Mouse (Mus musculus): ENCODE results near the gene Nr2c1. TPM values are rescaled to one million over a fixed set of nuclear protein-coding genes. Genes with fewer than 3 reads are reported as not detected.

Gene Nr2c1
- polyA plus RNA-seq, 1 experiment = 12.9 TPM

- TF ChIP-seq CTCF (IDR thresholded peaks at IDR 0.05; ENCODE audit: low read depth, low read length) (no peak), POLR2A (IDR thresholded peaks at IDR 0.05; ENCODE audit: borderline replicate concordance, low read depth, low read length) (no peak)
- Histone ChIP-seq H3K4me3 (ENCODE audit: insufficient read depth, low read length) (no peak overlapping the region), H3K27ac (ENCODE audit: insufficient read depth, low read depth, low read length) (no peak overlapping the region), H3K4me1 (ENCODE audit: control insufficient read depth, insufficient read depth, low read length) (no peaks in the 10 kb centered on the region)
Measured at GRCm38 (mm10) chr10:94174652-94175051, 26.8 kb downstream of the Nr2c1 start.

GRCm38 (mm10) chr10:94183199-94183598, 35.4 kb downstream of the Nr2c1 start:
- TF ChIP-seq CTCF (IDR thresholded peaks at IDR 0.05; ENCODE audit: low read depth, low read length) (no peak), POLR2A (IDR thresholded peaks at IDR 0.05; ENCODE audit: borderline replicate concordance, low read depth, low read length) (no peak)
- no peak overlapping the region for H3K27ac ChIP-seq (ENCODE audit: insufficient read depth, low read depth, low read length)
- no peaks in the 10 kb centered on the region for H3K4me1 ChIP-seq (ENCODE audit: control insufficient read depth, insufficient read depth, low read length)
- H3K4me3 ChIP-seq (ENCODE audit: insufficient read depth, low read length) = no peak overlapping the region

GRCm38 (mm10) chr10:94198482-94199405, 50.9 kb downstream of the Nr2c1 start, which contains the start of gene Ndufa12:
Gene Ndufa12, plus strand, starts transcription at chr10:94198720.
- Histone ChIP-seq H3K4me3 (ENCODE audit: insufficient read depth, low read length) (peak within 1 kb of the TSS; percentile 91), H3K27ac (ENCODE audit: insufficient read depth, low read depth, low read length) (peak within 1 kb of the TSS; percentile 53)
- TF ChIP-seq CTCF (IDR thresholded peaks at IDR 0.05; ENCODE audit: low read depth, low read length) (0 out of 2 replicates have a peak, but pooled peaks have one; percentile 19), POLR2A (IDR thresholded peaks at IDR 0.05; ENCODE audit: borderline replicate concordance, low read depth, low read length) (peak; percentile 34; the same call in 1 of the 2 replicates)

GRCm38 (mm10) chr10:94204973-94205372, 57.1 kb downstream of the Nr2c1 start:
- TF ChIP-seq POLR2A (IDR thresholded peaks at IDR 0.05; ENCODE audit: borderline replicate concordance, low read depth, low read length) = no peak
- TF ChIP-seq CTCF (IDR thresholded peaks at IDR 0.05; ENCODE audit: low read depth, low read length) = no peak
- no peaks in the 10 kb centered on the region for H3K4me1 ChIP-seq (ENCODE audit: control insufficient read depth, insufficient read depth, low read length)
- H3K27ac ChIP-seq (ENCODE audit: insufficient read depth, low read depth, low read length) = no peak overlapping the region
- H3K4me3 ChIP-seq (ENCODE audit: insufficient read depth, low read length) = no peak overlapping the region

More at GRCm38 (mm10) chr10:94198482-94199405, 50.9 kb downstream of the Nr2c1 start, which contains the start of gene Ndufa12:
- H3K4me1 ChIP-seq (ENCODE audit: control insufficient read depth, insufficient read depth, low read length) = peaks cover 8% of the 10 kb centered on the region

- Histone ChIP-seq H3K4me1 (ENCODE audit: control insufficient read depth, insufficient read depth, low read length) (peaks cover 18% of the 10 kb centered on the region), H3K27ac (ENCODE audit: insufficient read depth, low read depth, low read length) (no peak overlapping the region), H3K4me3 (ENCODE audit: insufficient read depth, low read length) (no peak overlapping the region)
- no peak for TF ChIP-seq CTCF (IDR thresholded peaks at IDR 0.05; ENCODE audit: low read depth, low read length)
Measured at GRCm38 (mm10) chr10:94210718-94211618, 63.1 kb downstream of the Nr2c1 start.

- no peak overlapping the region for H3K4me3 ChIP-seq (ENCODE audit: insufficient read depth, low read length)
- H3K4me1 ChIP-seq (ENCODE audit: control insufficient read depth, insufficient read depth, low read length) = peaks cover 18% of the 10 kb centered on the region
- TF ChIP-seq POLR2A (IDR thresholded peaks at IDR 0.05; ENCODE audit: borderline replicate concordance, low read depth, low read length) (no peak), CTCF (IDR thresholded peaks at IDR 0.05; ENCODE audit: low read depth, low read length) (no peak)
- no peak overlapping the region for H3K27ac ChIP-seq (ENCODE audit: insufficient read depth, low read depth, low read length)
Measured at GRCm38 (mm10) chr10:94211725-94212124, 63.9 kb downstream of the Nr2c1 start.

- Histone ChIP-seq H3K4me3 (ENCODE audit: insufficient read depth, low read length) (no peak overlapping the region), H3K27ac (ENCODE audit: insufficient read depth, low read depth, low read length) (no peak overlapping the region), H3K4me1 (ENCODE audit: control insufficient read depth, insufficient read depth, low read length) (no peaks in the 10 kb centered on the region)
- TF ChIP-seq POLR2A (IDR thresholded peaks at IDR 0.05; ENCODE audit: borderline replicate concordance, low read depth, low read length) (no peak), CTCF (IDR thresholded peaks at IDR 0.05; ENCODE audit: low read depth, low read length) (no peak)
Measured at GRCm38 (mm10) chr10:94225026-94225750, 77.4 kb downstream of the Nr2c1 start.

- no peak for TF ChIP-seq POLR2A (IDR thresholded peaks at IDR 0.05; ENCODE audit: borderline replicate concordance, low read depth, low read length)
- TF ChIP-seq CTCF (IDR thresholded peaks at IDR 0.05; ENCODE audit: low read depth, low read length) = no peak
- H3K4me3 ChIP-seq (ENCODE audit: insufficient read depth, low read length) = no peak overlapping the region
- H3K4me1 ChIP-seq (ENCODE audit: control insufficient read depth, insufficient read depth, low read length) = no peaks in the 10 kb centered on the region
Measured at GRCm38 (mm10) chr10:94230172-94230981, 82.6 kb downstream of the Nr2c1 start.

More at GRCm38 (mm10) chr10:94230172-94230981, 82.6 kb downstream of the Nr2c1 start:
- H3K27ac ChIP-seq (ENCODE audit: insufficient read depth, low read depth, low read length) = no peak overlapping the region

Data from bone marrow macrophage, adult 2 months (primary cell).